Mouse (Mus musculus): ENCODE results near the gene Gmfb.
A peak's percentile ranks its signal among the peaks of the same experiment; 100 is the strongest.

The Gmfb gene

GRCm38 (mm10) chr14:46803259-46803658, 18.8 kb downstream of the Gmfb start:
- no peak for DNase-seq (ENCODE audit: low spot score in 2 of 2)

- no peak for DNase-seq (ENCODE audit: low spot score in 2 of 2)
These were observed 21.2 kb downstream of the Gmfb start for GRCm38 (mm10) chr14:46800684-46801345.

GRCm38 (mm10) chr14:46794157-46794556, 27.9 kb downstream of the Gmfb start:
- DNase-seq (ENCODE audit: low spot score in 2 of 2), result no peak

GRCm38 (mm10) chr14:46790723-46791122, 31.3 kb downstream of the Gmfb start:
- DNase-seq (ENCODE audit: low spot score in 2 of 2), result no peak

- no peak for DNase-seq (ENCODE audit: low spot score in 2 of 2)
These were observed 31.7 kb downstream of the Gmfb start for GRCm38 (mm10) chr14:46790303-46790702.

GRCm38 (mm10) chr14:46788505-46788901, 33.5 kb downstream of the Gmfb start:
- no peak for DNase-seq (ENCODE audit: low spot score in 2 of 2)

GRCm38 (mm10) chr14:46787787-46788504, 34.1 kb downstream of the Gmfb start, which contains the start of gene Cnih1:
Cnih1 (minus strand) TSS chr14:46788411.
- DNase-seq (ENCODE audit: low spot score in 2 of 2), result peak; percentile 89 to 91

- no peak for DNase-seq (ENCODE audit: low spot score in 2 of 2)
These were observed 34.6 kb downstream of the Gmfb start for GRCm38 (mm10) chr14:46787454-46787786.

GRCm38 (mm10) chr14:46785247-46785646, 36.8 kb downstream of the Gmfb start:
- no peak for DNase-seq (ENCODE audit: low spot score in 2 of 2)

GRCm38 (mm10) chr14:46783327-46783926, 38.6 kb downstream of the Gmfb start:
- DNase-seq (ENCODE audit: low spot score in 2 of 2), result no peak

- no peak for DNase-seq (ENCODE audit: low spot score in 2 of 2)
These were observed 39.7 kb downstream of the Gmfb start for GRCm38 (mm10) chr14:46782187-46782828.

- no peak for DNase-seq (ENCODE audit: low spot score in 2 of 2)
These were observed 41.0 kb downstream of the Gmfb start for GRCm38 (mm10) chr14:46781086-46781485.

- DNase-seq (ENCODE audit: low spot score in 2 of 2), result no peak
These were observed 42.8 kb downstream of the Gmfb start for GRCm38 (mm10) chr14:46779217-46779616.

GRCm38 (mm10) chr14:46778756-46779155, 43.3 kb downstream of the Gmfb start:
- DNase-seq (ENCODE audit: low spot score in 2 of 2), result no peak

GRCm38 (mm10) chr14:46770036-46770435, 52.0 kb downstream of the Gmfb start:
- DNase-seq (ENCODE audit: low spot score in 2 of 2), result no peak

GRCm38 (mm10) chr14:46767116-46767515, 54.9 kb downstream of the Gmfb start:
- DNase-seq (ENCODE audit: low spot score in 2 of 2), result peak in 1 of 2 experiments; percentile 12

- DNase-seq (ENCODE audit: low spot score in 2 of 2), result no peak
These were observed 60.9 kb downstream of the Gmfb start for GRCm38 (mm10) chr14:46761186-46761585.

- DNase-seq (ENCODE audit: low spot score in 2 of 2), result peak; percentile 86 to 87
These were observed 61.5 kb downstream of the Gmfb start, which contains the start of gene Cdkn3 for GRCm38 (mm10) chr14:46760355-46761029. Cdkn3 (plus strand) TSS chr14:46760541.

GRCm38 (mm10) chr14:46759970-46760354, 62.1 kb downstream of the Gmfb start:
- DNase-seq (ENCODE audit: low spot score in 2 of 2), result no peak
